Mouse (Mus musculus) ovary, postnatal 36 days (tissue): ENCODE measurements at regions not wholly inside any gene's neighbourhood (a gene's known extent, or its start where the extent isn't known, plus 50 kb on each side); places are given as distances from the start of the nearest gene placed in this dataset.
"Not testable (repeated sequence)": the region's sequence is repeated elsewhere in the genome, so short reads cannot be mapped to it uniquely, and the experiment has no call there.

ENCODE experiments used
- DNase-seq: peaks from one replicate; pipeline ENCODE4 v3.0.0; 2022; ENCODE audit warnings: low spot score, mixed read lengths

DNA sequence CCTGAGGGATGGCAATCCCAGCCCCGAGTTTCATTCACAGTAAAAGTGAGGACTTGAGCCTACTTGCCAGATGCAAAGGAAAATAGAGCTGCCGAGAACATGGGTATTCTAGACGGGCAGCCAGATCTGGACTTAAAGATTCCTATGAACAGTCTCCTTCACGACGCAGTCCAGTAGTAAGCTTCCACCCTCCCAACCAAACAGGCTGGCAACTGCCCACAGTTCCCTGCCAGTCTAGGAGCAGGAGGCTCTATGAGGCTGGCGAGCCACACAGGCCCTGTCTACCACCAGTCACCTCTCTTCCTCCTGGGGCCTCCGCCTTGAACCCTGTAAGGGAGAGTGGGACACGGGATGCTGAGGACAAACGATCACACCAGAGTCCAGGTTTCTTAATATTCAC, 153.5 kb upstream of the Snrpn start:
- no peak for DNase-seq

DNA sequence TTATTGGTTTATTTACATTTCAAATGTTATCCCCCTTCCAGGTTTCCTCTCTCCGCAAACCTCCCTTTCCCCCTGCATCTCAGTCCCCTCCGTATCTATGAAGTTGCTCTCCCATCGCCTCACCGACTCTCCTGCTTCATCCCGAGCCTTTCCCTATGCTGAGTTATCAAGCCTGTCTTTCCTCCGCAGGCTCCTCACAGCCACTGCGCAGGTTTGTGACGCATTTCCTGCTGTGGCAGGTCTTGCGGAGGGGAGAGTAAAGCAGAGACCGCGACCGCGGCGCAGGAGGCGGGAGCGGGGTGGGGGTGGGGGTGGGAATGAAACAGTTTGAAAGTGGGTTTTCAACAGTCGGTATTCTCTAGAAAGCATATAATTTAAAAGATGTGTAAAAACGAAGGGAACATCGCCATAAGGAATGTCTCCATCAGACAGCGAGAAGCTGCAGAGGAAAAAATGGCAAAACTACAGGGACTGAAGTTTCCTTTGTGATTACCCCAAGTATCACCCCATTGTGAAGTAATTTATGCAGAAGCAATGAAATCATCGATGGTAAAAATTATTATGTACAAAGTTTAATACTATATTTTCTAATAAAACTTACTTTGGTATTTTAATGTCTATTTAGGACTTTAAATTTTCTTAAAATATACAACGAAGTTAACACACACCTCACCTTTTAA, 104.3 kb upstream of the Snrpn start:
- peak; percentile 11 for DNase-seq

DNA sequence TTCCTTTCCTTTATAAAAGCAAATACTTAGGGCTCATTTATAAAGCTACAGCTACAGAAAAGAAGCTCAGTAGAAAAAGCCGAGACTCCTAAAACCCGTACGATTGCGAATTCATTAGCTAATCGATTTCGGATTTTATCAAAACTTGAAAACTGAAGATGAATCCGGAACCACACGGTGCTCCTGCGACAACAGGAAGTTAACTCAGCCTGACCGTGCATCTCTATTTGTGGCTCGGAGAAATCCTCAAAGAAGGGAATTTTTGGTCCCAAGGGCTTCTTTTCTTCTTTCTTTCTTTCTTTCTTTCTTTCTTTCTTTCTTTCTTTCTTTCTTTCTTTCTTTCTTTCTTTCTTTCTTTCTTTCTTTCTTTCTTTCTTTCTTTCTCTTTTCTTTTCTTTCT, 103.7 kb upstream of the Snrpn start:
- DNase-seq: not testable (repeated sequence)

DNA sequence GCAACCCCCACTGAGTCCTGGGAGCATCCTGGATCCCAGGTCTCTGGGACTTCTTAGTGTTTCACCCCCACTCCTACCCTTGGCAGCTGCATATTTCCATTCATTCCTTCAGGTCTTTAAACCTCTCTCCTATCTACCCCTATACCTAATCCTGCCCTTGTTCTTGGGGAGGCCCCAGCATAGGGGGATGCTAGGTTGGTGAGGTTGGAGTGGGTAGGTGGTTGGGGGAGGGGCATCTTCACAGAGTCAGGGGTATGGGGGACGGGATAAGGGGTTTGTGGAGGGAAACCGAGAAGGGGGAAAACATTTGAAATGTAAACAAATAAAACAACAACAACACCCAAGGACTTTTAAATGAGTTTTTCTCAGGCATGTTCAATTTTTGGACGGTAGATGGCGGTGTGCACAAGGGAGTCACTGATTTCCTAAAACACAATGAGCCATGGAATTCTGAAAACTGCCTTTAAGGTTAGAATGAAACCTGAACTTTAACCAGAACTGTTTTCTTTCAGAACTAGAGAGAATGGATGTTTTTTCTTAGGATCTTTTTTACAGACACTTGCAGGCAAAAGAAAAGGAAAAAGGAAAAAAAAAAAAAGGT, 98.7 kb upstream of the Snrpn start:
- not testable (repeated sequence) for DNase-seq

DNA sequence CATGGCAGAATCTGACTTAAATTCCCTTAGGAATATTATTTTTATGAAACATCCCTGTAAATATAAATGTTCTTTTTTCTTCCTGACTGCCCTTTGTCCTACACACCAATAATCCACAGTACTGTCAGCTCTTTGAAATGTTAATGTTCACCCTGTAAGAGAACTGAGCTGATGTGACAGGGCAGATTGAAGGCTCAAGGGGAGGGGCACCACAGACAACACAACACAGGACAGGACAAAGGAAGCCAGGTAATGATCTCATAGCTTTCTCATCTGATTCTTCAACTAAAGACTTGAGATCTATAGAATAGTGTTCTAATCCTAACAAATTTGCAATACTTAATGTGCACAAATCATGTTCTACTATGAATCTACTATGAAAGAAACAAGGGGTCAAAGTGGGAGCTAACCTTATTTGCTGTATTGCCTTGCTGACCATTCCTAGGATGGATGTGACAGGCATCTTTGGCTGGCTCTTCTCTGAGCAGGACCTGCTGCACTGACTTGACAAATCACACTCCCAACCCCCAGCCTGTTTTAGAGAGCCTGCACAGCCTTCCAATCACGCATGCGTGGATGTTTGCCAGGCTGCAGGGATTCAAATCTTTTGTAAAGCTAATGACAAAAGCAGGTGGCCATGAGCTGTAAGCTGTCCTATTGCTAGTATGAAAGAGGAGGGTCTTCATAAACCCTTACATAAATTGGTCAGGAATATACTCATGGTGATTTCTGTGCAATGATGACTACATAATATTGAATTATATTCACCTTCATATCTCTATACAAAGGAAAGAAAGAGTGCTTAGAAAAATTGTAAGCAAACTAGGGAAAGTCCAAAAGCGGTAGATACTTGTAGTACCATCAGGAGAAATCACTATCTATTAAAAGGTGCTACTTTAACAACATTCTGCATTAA, 76.6 kb upstream of the Snrpn start:
- not testable (repeated sequence) for DNase-seq
